Mouse (Mus musculus): ENCODE data around the gene Syce2.
"Not testable (repeated sequence)": the region's sequence is repeated elsewhere in the genome, so short reads cannot be mapped to it uniquely, and the experiment has no call there.

Syce2 gene

DNA sequence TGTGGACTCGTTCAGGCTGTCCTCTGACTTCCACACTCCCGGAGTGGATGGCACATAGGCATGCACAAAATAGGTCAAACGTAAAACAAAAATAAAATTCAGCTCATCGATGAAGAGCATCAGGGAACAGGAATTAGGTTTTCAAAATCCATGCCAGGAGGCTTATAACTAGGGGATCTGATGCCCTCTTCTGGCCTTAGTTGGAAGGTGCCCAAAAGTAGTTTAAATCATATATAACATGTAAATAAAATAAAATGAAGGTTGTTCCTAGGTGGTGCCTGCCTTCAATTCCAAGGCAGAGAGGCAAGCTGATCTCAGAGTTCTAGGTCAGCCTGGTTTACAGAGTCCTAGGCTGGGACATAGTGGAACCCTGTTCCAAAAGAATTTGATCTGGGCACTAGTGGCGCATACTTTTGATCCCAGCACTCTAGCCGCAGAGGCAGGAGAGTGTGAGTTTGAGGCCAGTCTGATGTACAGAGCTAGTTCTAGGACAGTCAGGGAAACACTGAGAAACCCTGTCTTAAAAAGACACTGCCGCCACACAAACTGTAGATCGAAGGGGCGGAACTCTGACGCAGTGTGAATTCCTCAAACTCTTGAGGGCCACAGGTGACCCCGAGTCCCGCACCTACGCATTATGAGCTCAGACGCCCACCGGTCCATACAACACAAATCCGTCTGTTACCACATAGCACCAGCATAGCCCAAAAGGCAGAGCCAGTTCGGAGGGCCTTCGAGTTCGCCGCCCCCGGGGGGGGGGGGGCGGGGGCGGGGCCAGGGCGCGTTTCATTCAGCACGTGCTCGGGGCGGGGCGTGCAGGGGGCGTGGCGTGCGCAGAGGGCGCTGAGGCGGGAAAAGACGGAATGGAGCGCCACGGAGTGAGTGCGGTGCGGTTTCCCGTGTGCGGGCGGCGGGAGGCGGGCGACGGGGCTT lies at the start of gene Syce2:
Syce2 (plus strand) TSS at position 736 of the 933 bp plus-strand sequence.
- no peak for DNase-seq (ENCODE audit: low read depth, low spot score)

DNA sequence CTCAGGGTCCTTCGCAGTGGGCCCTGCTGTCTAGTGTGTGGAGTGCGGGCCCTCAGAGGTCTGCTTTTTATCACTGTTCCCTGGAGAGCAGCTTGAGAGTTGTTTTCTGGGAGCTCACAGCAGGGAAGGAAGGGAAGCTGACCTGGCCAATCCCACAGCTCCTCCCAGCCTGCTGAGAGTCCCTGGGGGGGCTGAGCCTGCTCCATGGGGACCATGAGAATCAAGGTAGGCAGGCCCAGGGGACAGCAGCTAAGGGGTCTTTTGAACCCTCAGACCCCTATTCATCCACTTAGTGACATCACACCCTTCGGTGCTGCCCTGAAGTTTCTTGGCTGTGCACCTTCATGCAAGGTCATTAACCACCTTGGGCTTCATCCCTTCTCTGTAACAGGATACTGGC lies 49.2 kb upstream of the Syce2 start, which contains the start of gene Dand5:
Dand5 (minus strand) TSS at position 101 of the 400 bp plus-strand sequence.
- DNase-seq (ENCODE audit: low read depth, low spot score), result no peak

DNA sequence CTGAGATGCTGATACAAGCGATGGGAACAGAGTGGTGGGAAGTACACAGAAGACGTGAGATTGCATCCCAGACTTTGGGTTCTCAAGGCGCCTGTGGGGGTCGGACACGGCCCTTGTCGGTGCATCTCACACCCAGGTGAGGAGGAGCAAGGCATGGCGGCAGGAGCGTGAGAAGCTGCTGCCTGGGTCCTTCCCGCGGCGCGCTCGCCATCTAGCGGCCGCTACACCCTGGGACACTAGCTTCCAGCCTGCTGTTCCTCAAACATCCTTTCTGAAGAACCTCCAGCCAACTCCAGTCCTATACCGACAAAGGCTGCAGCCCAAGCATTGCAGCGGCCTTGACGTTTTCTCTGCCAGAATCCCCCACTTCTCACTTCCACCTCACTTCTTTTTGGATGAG lies 48.3 kb upstream of the Syce2 start:
- DNase-seq (ENCODE audit: low read depth, low spot score), result no peak

DNA sequence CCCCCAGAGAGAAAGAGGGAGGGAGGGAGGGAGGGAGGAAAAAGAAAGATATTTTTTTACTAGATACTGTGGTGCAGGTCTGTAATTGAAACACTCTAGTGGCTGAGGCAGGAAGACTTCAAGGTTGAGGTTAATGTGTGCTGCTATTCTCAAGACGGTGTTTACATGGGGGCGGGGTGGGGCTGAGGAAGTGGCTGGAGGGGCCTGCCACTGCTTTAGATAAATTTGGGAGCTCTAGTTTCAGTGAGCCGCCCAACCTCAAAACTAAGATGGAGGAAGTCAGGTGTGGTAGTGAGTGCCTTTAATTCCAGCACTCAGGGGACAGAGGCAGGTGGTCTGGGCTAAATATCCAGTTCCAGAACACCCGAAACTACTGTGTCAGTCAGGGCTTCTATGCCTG lies 46.3 kb upstream of the Syce2 start:
- no peak for DNase-seq (ENCODE audit: low read depth, low spot score)

DNA sequence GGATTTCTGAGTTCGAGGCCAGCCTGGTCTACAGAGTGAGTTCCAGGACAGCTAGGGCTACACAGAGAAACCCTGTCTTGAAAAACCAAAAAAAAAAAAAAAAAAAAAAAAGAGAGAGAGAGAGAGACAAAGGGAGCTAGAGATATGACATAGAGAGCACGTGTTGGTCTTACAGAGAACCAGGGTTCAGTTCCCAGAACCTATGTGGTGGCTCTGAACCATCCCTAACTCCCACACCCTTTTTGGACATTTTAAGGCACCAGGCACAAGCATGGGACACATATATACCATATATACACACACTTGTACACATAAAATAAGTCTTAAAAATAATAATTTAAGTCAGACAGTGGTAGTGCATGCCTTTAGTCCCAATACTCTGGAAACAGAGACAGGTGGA lies 45.4 kb upstream of the Syce2 start:
- not testable (repeated sequence) for DNase-seq (ENCODE audit: low read depth, low spot score)

DNA sequence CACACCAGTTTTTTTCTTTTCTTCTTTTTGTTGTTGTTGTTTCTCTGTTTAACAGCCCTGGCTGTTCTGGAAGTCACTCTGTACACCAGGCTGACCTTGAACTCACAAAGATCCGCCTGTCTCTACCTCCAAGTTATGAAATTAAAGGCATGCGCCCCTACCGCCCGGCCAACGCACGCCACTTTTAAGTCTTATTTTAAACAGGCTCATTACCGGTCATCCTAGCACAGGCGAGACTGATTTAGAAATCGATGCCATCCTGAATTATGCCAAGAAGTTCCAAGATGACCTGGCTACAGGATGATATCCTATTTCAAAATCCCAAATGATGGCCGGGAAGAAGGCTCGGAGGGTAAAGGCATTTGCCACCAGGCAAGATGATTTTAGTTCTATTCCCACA lies 40.4 kb upstream of the Syce2 start, which contains the start of gene Gadd45gip1:
Gadd45gip1 (plus strand) TSS at position 33 of the 400 bp plus-strand sequence.
- no peak for DNase-seq (ENCODE audit: low read depth, low spot score)

DNA sequence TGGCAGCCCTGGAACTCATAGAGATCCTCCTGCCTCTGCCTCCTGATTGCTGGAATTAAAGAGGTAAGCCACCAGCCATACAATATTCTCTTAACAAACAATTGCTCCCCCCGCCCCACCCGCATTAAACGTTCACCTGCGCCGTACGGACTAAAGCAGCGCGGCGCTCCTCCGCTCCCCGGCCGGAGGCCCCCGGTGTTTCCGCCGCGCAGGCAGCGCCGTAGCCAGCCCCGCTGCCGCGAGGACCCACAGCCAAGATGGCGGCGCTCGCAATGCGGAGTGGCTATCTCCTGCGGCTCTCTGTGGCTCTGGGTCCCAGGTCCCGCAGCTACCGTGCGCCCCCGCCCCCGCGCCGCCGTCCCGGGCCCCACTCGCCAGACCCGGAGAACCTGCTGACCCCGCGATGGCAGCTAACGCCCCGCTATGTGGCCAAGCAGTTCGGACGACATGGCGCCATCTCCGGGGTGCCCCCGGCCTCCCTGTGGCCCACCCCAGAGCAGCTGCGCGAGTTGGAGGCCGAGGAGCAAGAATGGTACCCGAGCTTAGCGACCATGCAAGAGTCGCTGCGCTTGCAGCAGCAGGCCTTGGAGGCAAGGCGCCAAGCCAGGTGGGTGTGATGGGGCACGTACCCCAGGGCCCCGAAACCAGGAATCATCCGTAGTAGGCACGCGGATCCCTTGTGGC lies 39.7 kb upstream of the Syce2 start:
- no peak for DNase-seq (ENCODE audit: low read depth, low spot score)

DNA sequence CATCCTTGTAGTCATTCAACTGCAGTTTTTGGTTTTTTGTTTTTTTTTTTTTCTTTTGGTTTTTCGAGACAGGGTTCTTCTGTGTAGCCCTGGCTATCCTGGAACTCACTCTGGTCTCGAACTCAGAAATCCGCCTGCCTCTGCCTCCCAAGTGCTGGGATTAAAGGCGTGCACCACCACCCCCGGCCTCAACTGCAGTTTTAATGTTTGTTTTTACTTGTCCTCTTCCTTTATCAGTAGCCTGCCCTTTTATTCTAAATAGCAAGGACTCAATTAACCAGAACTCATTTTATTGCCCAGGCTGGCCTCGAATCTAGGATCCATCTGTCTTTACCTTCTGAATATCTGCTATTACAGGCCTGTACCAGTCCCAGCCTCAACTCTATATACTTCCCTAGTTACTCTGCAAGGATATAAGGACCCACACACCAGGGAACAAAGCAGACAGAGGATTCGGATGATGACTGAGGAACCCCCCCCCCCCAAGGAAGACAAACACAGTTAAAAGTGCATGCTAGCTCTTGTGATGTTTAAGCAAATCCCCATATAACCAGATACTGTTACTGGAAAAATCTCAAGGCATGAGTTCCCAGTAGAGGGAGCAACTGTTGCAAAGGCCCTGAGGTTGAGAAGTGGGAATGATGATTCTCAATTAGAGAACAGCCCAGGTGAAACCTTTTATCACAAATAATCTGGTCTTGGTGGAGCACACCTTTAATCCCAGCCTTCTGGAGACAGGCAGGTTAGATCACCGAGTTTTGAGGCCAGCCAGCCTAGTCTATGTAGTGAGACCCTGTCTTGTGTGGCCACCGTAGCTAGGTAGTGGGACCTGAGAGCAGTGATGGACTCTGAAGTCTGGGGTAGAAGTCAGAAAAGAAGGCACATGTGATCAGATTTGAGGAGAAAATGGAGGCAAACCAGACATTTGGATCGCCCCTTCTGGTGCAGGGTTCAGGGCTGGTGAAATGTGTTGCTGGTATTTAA lies 38.9 kb upstream of the Syce2 start:
- DNase-seq (ENCODE audit: low read depth, low spot score), result no peak

DNA sequence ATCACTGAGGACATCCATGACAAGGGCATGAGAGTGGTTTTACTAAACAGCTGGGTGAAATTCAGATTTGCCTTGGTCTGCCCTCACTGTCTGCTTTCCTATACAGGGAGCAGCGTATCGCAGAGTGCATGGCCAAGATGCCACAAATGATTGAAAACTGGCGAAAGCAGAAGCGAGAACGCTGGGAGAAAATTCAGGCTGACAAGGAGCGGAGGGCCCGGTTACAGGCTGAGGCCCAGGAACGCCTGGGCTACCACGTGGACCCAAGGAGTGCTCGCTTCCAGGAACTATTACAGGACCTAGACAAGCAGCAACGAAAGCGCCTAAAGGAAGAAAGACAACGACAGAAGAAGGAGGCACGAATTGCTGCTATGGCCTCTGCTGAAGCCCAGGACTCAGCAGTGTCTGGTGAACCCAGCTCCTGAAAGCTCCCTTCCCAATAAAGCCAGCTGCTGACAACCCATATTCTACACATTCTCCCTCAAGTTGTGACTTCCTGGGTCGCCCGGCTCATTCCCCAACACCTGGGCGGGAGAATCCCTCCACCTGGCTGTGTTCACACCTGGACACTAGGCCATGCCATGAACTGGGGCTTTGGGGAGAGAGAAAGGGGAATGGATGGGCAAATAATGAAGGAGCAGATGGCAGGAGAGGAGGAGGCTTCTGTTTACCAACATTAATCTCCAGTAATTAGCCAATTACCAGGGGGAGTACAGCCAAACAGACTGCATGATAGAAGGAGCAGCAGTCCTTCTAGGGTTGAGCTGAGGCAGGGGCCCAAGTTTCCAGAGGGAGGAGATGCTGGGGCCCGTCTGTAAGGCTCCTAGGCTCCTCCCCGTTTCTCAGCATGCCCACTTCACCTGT lies 37.7 kb upstream of the Syce2 start:
- DNase-seq (ENCODE audit: low read depth, low spot score), result no peak

DNA sequence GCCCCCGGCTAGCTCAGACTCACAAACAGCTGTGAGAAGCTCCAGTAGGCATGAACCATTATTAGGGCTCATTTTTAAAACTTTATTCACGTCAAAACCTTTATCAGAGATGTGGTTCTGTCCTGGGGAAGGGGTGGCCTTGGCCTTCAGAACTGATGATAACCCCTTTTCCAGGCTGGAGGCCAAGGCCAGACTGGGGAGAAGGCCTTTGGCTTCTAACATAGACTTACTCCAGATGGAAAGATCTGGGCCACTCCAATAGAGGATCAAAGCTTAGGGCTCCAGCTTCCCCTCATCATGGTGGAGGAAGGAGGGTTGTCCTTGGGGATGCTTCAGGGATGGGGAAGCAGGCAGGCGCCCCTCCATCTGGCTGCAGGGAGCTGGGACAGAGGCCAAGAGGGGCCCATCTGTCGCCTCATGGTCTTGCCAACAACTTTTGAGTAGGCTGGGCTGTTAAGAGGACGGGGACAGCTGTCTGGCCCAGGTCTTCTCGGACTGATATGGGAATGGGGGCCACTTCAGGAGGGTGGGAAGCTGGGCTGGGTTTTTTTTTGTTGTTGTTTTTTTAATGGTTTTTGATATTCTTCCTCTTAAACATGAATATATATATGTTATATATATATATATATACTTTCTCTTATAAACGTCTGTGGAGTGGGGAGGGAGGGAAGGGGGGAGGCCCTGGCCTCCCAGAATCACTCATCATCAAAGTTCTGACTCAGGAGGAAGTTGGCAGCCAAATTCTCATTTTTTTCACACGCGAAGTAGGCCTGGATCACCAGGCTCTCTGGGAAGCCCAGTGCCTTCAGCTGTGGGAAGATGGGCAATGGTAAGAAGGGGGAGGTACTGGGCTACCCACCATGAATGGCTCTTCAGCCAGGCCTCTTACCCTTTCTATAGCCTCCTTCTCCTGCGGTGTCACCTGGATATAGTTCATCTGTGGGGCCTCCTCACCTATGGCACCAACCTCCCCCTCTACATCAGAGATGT lies 36.8 kb upstream of the Syce2 start:
- DNase-seq (ENCODE audit: low read depth, low spot score), result no peak

DNA sequence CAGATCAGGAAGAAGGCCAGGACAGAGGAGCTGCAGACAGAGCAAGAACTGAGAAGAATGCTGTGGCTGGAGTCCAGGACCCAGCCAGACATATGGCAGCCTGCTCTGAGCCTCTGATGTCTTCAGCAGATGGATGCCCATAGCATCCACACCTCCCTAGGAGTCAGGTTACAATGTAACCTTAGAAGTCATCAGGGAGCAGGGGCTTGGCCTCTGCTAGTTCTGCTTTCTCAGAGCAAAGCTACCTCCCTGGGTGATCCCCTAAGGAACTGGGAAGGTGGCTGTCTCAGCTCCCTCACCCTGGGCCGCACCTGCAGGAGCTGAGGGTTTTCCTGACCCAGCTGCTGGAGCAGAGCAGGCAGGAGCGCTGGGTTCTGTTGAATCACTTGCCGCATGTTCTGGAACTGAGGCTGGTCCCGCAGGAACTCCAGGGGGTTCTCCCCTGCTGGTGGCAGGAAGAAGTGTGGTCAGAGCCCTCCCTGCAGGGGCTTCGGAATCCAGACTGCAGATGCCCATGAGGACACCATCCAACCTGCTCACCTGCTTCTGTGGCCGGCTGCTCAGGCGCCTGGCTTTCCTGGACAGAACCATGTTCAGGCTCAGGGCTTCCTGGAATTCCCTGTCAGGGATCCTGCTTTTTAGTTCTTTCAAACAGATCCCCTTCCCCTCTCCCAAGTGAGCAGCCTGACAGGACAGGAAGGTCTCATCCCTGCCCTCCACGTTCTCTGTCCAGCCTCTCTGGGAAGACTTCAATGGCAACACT lies 34.6 kb upstream of the Syce2 start:
- DNase-seq (ENCODE audit: low read depth, low spot score), result no peak

DNA sequence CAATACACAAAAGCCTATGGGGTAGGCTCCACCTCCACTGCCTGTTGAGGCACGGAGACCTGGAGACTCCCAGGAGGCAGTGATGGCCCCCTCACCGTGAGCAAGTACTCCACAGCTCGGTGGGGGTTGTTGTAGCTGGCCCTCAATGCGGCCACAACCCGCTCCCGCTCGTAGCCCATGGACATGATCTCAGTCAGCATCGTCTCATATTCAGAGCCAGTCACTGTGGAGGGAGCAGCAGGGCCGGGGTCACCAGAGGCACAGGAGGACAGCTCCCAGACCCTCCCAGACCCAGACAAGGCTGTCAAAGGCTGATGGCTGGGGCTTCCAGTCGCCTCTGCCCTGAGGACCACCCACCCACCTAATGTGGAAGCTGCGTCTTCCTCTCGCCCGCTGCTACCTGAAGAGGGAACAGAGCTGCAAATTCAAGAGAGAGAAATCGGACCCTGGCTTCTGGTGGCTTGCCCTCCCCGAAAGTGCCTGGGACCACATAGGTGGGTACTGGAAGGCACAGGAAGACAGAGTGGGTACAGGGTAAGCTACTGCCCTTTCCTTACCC lies 33.9 kb upstream of the Syce2 start:
- DNase-seq (ENCODE audit: low read depth, low spot score), result no peak

DNA sequence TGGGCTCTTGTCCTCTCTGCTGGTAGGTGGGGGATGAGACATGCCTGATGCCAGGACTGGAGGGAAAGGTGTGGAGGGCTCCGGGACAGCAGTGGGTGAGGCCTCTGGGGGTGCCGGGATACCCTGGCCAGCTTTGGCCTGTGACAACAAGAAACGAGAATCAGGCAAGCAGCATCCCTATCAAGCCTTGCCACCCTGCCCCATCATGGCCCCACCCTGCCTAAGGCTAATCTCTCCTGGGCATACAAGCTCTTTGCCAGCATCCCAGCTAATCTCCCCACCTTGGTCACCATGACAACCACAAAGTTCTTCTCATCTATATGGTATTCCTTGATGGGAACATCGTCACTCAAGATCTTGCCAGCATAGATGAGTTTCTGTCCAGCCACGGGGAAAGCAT lies 33.4 kb upstream of the Syce2 start:
- DNase-seq (ENCODE audit: low read depth, low spot score), result no peak

DNA sequence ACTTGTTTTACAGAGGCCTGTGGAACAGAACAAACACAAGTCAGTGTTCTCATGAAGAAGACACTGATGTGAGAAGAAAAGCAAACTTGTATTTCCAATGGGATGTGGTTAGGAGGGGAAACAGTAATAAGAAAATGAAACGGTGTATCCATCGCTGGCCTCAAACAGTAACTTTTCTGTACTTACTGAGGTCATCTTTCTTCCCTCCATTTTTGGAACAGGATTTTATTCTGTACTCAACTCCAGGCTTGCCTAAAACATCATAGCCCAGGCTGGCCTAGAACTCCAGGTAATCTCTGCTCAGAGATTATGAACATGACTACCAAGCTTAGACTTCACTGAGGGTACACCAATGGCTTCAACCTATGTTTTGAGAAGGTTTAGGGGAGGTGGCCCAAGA lies 32.5 kb upstream of the Syce2 start:
- DNase-seq (ENCODE audit: low read depth, low spot score), result no peak

DNA sequence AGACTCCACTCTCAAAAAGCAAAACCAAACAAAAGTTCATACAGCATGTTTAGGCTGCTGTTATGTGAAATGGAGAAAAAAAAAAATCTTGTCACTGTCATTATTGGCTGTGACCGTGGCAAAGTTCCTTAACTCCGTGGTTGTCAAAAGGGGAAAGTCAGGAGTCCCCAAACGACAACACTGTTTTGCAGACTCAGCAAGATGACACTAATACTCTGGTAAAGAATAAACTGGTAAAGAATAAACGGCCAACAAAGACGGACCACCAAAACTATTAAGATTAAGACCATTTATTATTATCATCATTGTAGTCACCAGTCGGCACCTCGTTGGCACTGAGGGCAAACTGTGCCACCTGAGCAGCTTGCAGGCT lies 32.0 kb upstream of the Syce2 start:
- no peak for DNase-seq (ENCODE audit: low read depth, low spot score)

DNA sequence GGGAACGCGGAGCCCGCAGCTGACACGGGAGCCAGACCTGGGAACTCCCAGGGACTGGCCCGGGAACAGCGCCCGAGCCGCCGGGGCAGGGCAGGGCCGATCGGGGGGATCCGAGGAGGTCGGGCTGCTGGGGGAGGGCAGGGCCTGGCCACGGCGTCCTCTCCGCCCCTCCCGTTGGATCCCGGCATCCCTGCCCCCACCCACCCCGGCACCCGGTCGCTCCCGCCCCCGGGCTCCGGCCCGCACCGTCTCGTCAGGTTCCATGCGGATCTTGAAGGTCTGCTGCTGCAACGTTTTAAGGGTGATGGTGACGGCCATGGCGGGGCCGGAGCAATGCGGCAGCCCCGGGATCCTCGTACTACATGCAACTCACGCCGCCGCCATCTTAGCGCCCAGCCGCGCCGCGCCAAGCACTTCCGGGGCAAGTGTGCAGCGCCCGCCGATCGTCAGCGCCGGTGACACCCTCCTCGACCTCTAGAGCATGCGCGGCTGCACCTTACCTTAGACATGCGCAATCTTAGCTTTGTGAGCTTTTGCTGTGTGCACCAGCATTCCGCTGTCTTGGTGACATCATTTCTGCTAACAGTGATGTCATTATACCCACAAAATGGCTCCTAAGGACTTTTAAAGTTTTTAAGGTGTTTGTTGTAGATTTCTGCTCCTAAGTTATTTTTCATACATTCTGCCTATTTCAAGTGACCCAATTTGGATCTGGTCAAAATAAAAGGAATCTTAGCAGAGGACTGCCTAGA lies 31.5 kb upstream of the Syce2 start, which contains the start of gene Rad23a:
Rad23a (minus strand) TSS at position 418 of the 752 bp plus-strand sequence.
- peak; percentile 87 for DNase-seq (ENCODE audit: low read depth, low spot score)

DNA sequence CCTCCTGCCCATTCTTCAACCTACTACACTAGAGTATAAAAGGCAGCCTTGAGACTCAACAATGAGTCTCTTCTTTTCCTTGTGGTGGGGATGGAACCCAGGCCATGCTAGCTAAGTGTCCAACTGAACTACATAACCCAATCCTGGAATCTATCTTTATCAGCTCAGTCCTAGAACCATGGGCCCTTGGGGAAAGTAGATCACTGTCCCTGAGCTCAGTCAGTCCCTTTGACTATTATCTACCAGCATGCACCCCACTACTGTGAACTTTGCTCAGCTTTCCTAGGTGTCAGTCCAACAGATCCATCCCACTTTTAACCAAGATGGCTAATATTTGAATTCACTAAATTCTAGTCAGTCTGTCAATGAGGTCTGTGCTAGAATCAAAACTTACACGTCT lies 30.4 kb upstream of the Syce2 start:
- no peak for DNase-seq (ENCODE audit: low read depth, low spot score)

Data from brain, embryonic 18.5 days (tissue).